Mouse (Mus musculus): Measurements from ENCODE around the gene Uqcc2. TPM values are rescaled to one million over a fixed set of nuclear protein-coding genes. Genes with fewer than 3 reads are reported as not detected.
A peak's percentile ranks its signal among the peaks of the same experiment; 100 is the strongest.

Uqcc2 gene
- polyA plus RNA-seq, 1 experiment from 2014 or later = 332 TPM

- WGBS = 48% methylated on average over 14 of the region's 14 CpGs
- H3K27ac ChIP-seq (ENCODE audit: low read depth, low read length) = no peak overlapping the region; the same call in 1 of the 2 replicates
- no peaks in the 10 kb centered on the region for H3K9me3 ChIP-seq (ENCODE audit: control insufficient read depth, low read length)
- peak; percentile 71 for ATAC-seq (ENCODE audit: low FRiP score)
- peaks cover 9% of the 10 kb centered on the region for H3K4me1 ChIP-seq (ENCODE audit: control insufficient read depth, insufficient read depth, low read length)
- no peak for DNase-seq (ENCODE audit: low spot score, missing footprints)
- no peak overlapping the region for H3K4me2 ChIP-seq
- H3K27me3 ChIP-seq (ENCODE audit: control insufficient read depth, insufficient read depth, low read length) = no peaks in the 10 kb centered on the region
- H3K4me3 ChIP-seq (ENCODE audit: low read depth, low read length) = no peak overlapping the region
- H3K9ac ChIP-seq (ENCODE audit: low read length) = peak overlapping the region; percentile 33; the same call in 1 of the 2 replicates
- no peaks in the 10 kb centered on the region for H3K36me3 ChIP-seq (ENCODE audit: control insufficient read depth, insufficient read depth, low read length)
Measured at GRCm38 (mm10) chr17:27175196-27175874, 41.6 kb upstream of the Uqcc2 start.

GRCm38 (mm10) chr17:27173715-27174114, 40.0 kb upstream of the Uqcc2 start:
- no peak for ATAC-seq (ENCODE audit: low FRiP score)
- no peaks in the 10 kb centered on the region for H3K36me3 ChIP-seq (ENCODE audit: control insufficient read depth, insufficient read depth, low read length)
- H3K9ac ChIP-seq (ENCODE audit: low read length) = no peak overlapping the region
- no peaks in the 10 kb centered on the region for H3K9me3 ChIP-seq (ENCODE audit: control insufficient read depth, low read length)
- no peak overlapping the region for H3K4me2 ChIP-seq
- peaks cover 9% of the 10 kb centered on the region for H3K4me1 ChIP-seq (ENCODE audit: control insufficient read depth, insufficient read depth, low read length)
- 80% methylated on average over 3 of the region's 3 CpGs for WGBS
- no peak overlapping the region for H3K4me3 ChIP-seq (ENCODE audit: low read depth, low read length)
- H3K27me3 ChIP-seq (ENCODE audit: control insufficient read depth, insufficient read depth, low read length) = no peaks in the 10 kb centered on the region
- DNase-seq (ENCODE audit: low spot score, missing footprints) = no peak
- no peak overlapping the region for H3K27ac ChIP-seq (ENCODE audit: low read depth, low read length)

DNA sequence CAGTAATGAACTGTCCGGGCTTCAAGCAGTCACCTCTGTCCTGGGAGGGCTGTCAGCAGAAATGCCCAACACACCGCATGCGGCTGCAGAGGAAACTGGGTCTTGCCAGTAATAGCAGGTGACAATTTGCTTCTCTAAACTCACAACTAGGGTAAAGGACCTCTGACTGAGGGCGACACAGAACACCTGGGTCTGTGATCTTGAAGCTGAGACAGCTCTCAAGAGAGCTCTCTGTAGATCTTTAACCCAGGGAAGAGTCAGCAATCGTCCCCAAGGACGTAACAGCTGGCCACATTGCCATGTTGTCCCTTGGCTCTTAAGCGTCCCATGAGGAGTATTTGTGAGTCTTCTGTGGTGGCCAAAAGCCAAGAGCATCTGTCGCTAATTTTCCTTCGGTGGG, 38.7 kb upstream of the Uqcc2 start:
- ATAC-seq (ENCODE audit: low FRiP score) (no peak), DNase-seq (ENCODE audit: low spot score, missing footprints) (no peak)
- Histone ChIP-seq H3K27ac (ENCODE audit: low read depth, low read length) (no peak overlapping the region), H3K27me3 (ENCODE audit: control insufficient read depth, insufficient read depth, low read length) (no peaks in the 10 kb centered on the region), H3K9me3 (ENCODE audit: control insufficient read depth, low read length) (no peaks in the 10 kb centered on the region), H3K4me2 (no peak overlapping the region), H3K36me3 (ENCODE audit: control insufficient read depth, insufficient read depth, low read length) (no peaks in the 10 kb centered on the region), H3K4me1 (ENCODE audit: control insufficient read depth, insufficient read depth, low read length) (peaks cover 9% of the 10 kb centered on the region), H3K9ac (ENCODE audit: low read length) (no peak overlapping the region), H3K4me3 (ENCODE audit: low read depth, low read length) (no peak overlapping the region)
- 87% methylated on average over 9 of the region's 9 CpGs for WGBS

DNA sequence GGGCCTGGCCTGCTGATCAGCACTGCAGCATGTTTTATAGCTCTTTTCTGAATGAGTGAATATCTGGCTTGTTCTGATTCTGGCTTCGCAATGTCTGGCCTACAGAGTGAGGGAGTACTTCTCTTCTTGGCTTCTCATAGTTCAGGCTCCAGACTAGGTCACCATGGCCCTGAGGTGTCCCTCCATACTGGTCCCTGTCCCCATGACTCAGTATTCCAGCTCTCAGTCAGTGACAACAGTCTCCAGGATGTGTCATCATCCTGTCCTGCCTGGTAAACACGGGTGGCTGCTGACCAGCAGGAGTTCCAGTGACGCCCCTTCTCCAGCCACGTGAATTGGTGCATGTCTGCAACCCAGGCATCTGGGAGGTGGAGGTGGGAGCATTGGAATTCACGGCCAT, 37.4 kb upstream of the Uqcc2 start:
- Histone ChIP-seq H3K9ac (ENCODE audit: low read length) (no peak overlapping the region), H3K36me3 (ENCODE audit: control insufficient read depth, insufficient read depth, low read length) (no peaks in the 10 kb centered on the region), H3K27me3 (ENCODE audit: control insufficient read depth, insufficient read depth, low read length) (no peaks in the 10 kb centered on the region), H3K27ac (ENCODE audit: low read depth, low read length) (no peak overlapping the region), H3K4me2 (no peak overlapping the region), H3K9me3 (ENCODE audit: control insufficient read depth, low read length) (no peaks in the 10 kb centered on the region), H3K4me3 (ENCODE audit: low read depth, low read length) (no peak overlapping the region), H3K4me1 (ENCODE audit: control insufficient read depth, insufficient read depth, low read length) (peaks cover 8% of the 10 kb centered on the region)
- DNase-seq (ENCODE audit: low spot score, missing footprints) (no peak), ATAC-seq (ENCODE audit: low FRiP score) (no peak)
- 85% methylated on average over 5 of the region's 5 CpGs for WGBS

- H3K4me2 ChIP-seq = no peak overlapping the region
- no peak overlapping the region for H3K9ac ChIP-seq (ENCODE audit: low read length)
- DNase-seq (ENCODE audit: low spot score, missing footprints) = no peak
- H3K4me3 ChIP-seq (ENCODE audit: low read depth, low read length) = no peak overlapping the region
- H3K36me3 ChIP-seq (ENCODE audit: control insufficient read depth, insufficient read depth, low read length) = no peaks in the 10 kb centered on the region
- ATAC-seq (ENCODE audit: low FRiP score) = no peak
- no peaks in the 10 kb centered on the region for H3K27me3 ChIP-seq (ENCODE audit: control insufficient read depth, insufficient read depth, low read length)
- no peaks in the 10 kb centered on the region for H3K4me1 ChIP-seq (ENCODE audit: control insufficient read depth, insufficient read depth, low read length)
- no peaks in the 10 kb centered on the region for H3K9me3 ChIP-seq (ENCODE audit: control insufficient read depth, low read length)
- H3K27ac ChIP-seq (ENCODE audit: low read depth, low read length) = no peak overlapping the region
- 77% methylated on average over 11 of the region's 11 CpGs for WGBS
Measured at GRCm38 (mm10) chr17:27169952-27170695, 36.4 kb upstream of the Uqcc2 start.

DNA sequence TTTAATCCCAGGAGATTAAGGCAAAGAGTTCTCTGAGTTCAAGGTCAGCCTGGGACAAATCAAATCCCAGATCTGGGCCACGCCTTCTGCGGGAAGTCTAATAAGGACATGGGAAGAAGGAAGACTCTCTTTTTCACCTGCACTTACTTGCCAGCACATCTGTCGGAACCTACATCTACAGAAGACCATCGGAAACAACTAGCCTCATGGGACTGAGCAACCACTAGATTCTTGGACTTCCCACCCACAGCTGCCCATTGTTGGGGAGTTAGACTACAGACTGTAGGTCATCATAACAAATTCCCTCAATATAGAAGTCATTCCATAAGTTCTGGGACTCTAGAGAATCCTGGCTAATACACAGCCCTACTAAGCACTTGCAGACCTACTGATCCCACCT, 34.9 kb upstream of the Uqcc2 start:
- no peak for DNase-seq (ENCODE audit: low spot score, missing footprints)
- no peaks in the 10 kb centered on the region for H3K9me3 ChIP-seq (ENCODE audit: control insufficient read depth, low read length)

GRCm38 (mm10) chr17:27167545-27167944, 33.8 kb upstream of the Uqcc2 start, which contains the start of gene Ip6k3:
Gene Ip6k3 (minus strand): TSS chr17:27167795.
- Histone ChIP-seq H3K9me3 (ENCODE audit: control insufficient read depth, low read length) (no peaks in the 10 kb centered on the region), H3K4me2 (no peak within 1 kb of the TSS), H3K4me3 (ENCODE audit: low read depth, low read length) (no peak within 1 kb of the TSS), H3K9ac (ENCODE audit: low read length) (no peak within 1 kb of the TSS), H3K36me3 (ENCODE audit: control insufficient read depth, insufficient read depth, low read length) (no peaks in the 10 kb centered on the region), H3K27me3 (ENCODE audit: control insufficient read depth, insufficient read depth, low read length) (no peaks in the 10 kb centered on the region), H3K4me1 (ENCODE audit: control insufficient read depth, insufficient read depth, low read length) (no peaks in the 10 kb centered on the region), H3K27ac (ENCODE audit: low read depth, low read length) (no peak within 1 kb of the TSS)
- DNase-seq (ENCODE audit: low spot score, missing footprints) (no peak), ATAC-seq (ENCODE audit: low FRiP score) (no peak)
- WGBS = 79% methylated on average over 4 of the region's 4 CpGs

More for the DNA sequence above, 34.9 kb upstream of the Uqcc2 start:
- ATAC-seq (ENCODE audit: low FRiP score) = no peak
- 90% methylated on average over 4 of the region's 4 CpGs for WGBS
- Histone ChIP-seq H3K4me1 (ENCODE audit: control insufficient read depth, insufficient read depth, low read length) (no peaks in the 10 kb centered on the region), H3K4me2 (no peak overlapping the region), H3K36me3 (ENCODE audit: control insufficient read depth, insufficient read depth, low read length) (no peaks in the 10 kb centered on the region), H3K27me3 (ENCODE audit: control insufficient read depth, insufficient read depth, low read length) (no peaks in the 10 kb centered on the region), H3K9ac (ENCODE audit: low read length) (no peak overlapping the region), H3K4me3 (ENCODE audit: low read depth, low read length) (no peak overlapping the region), H3K27ac (ENCODE audit: low read depth, low read length) (no peak overlapping the region)

DNA sequence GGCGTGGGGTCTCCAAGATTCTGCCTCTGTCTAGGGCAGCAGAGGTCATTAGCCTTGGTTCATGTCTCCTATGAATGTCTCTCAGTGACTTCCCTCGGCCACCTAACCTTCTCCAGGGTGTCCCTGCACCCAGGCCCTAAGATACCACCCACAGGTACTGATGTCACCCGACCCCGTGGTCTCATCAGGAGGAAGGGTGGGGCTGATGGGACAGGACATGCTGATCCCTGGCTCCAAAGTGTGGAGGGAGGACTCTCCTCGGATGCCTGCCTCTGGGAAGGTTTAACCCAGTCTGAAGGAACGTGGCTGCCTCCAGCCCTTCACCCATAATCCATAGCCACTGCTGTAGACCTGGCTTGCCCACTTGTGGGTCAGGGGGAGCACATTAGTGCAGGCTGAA, 33.2 kb upstream of the Uqcc2 start:
- Histone ChIP-seq H3K4me1 (ENCODE audit: control insufficient read depth, insufficient read depth, low read length) (no peaks in the 10 kb centered on the region), H3K9ac (ENCODE audit: low read length) (no peak overlapping the region), H3K4me2 (no peak overlapping the region), H3K4me3 (ENCODE audit: low read depth, low read length) (no peak overlapping the region), H3K36me3 (ENCODE audit: control insufficient read depth, insufficient read depth, low read length) (no peaks in the 10 kb centered on the region), H3K27me3 (ENCODE audit: control insufficient read depth, insufficient read depth, low read length) (no peaks in the 10 kb centered on the region), H3K9me3 (ENCODE audit: control insufficient read depth, low read length) (no peaks in the 10 kb centered on the region), H3K27ac (ENCODE audit: low read depth, low read length) (no peak overlapping the region)
- DNase-seq (ENCODE audit: low spot score, missing footprints) (no peak), ATAC-seq (ENCODE audit: low FRiP score) (no peak)
- 70% methylated on average over 6 of the region's 6 CpGs for WGBS

GRCm38 (mm10) chr17:27165054-27165773, 31.5 kb upstream of the Uqcc2 start:
- no peak for ATAC-seq (ENCODE audit: low FRiP score)
- no peak overlapping the region for H3K4me3 ChIP-seq (ENCODE audit: low read depth, low read length)
- 73% methylated on average over 8 of the region's 8 CpGs for WGBS
- no peaks in the 10 kb centered on the region for H3K36me3 ChIP-seq (ENCODE audit: control insufficient read depth, insufficient read depth, low read length)
- DNase-seq (ENCODE audit: low spot score, missing footprints) = peak; percentile 91
- no peaks in the 10 kb centered on the region for H3K9me3 ChIP-seq (ENCODE audit: control insufficient read depth, low read length)
- no peak overlapping the region for H3K9ac ChIP-seq (ENCODE audit: low read length)
- no peaks in the 10 kb centered on the region for H3K4me1 ChIP-seq (ENCODE audit: control insufficient read depth, insufficient read depth, low read length)
- H3K27me3 ChIP-seq (ENCODE audit: control insufficient read depth, insufficient read depth, low read length) = no peaks in the 10 kb centered on the region
- H3K4me2 ChIP-seq = no peak overlapping the region
- H3K27ac ChIP-seq (ENCODE audit: low read depth, low read length) = no peak overlapping the region

All from midbrain, embryonic 11.5 days (tissue).